Mouse (Mus musculus) thymus, adult 18-20 months (tissue): ENCODE results near the gene Mef2b.

Experiments used
- DNase-seq, 2 experiments: peaks; one replicate each; pipeline ENCODE4 v3.0.0; 2022; ENCODE audit warnings: mixed read lengths in 2 of 2

Mef2b gene

DNA sequence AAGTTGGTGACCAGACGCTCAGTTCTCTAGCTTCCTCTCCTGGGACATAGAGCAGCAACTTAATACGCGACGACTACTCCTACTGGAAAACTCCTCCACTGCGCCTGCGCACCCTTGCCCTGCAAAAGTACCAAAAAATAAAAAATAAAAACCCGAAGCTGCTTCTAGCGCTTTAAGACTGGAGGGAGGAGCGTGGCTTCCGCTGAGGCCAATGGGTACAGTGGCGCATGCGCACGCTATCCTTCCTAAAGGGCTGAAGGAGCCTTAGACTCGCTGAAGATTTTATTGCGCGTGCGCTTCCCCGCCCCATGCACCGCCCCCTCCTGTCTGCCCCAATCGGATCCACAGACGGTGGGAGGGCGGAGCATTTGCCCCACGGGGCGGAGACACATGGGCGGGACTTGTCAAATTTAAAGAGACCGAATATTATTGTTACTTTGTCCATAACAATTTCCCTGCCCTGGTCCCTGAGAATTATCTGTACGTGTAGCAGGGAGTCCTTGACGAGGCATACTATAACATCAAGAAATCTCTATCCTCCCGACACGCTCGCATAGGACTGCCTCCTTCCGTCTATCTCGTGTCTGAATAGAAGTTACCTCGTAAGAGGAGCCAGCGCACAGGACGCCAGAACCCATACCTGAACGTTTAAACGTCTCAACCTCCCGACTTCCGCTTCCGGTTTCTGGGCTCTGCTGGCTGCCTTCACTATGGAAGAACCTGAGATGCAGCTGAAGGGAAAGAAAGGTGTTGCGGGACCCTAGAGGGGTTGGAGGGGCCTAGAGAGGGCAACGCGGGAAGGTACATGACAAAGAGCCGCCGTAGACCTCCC, at the start of gene Mef2b, which contains the start of the genes Rfxank and Borcs8:
Gene Mef2b, plus strand, starts transcription at position 686 of the 832 bp plus-strand sequence.
Gene Rfxank, minus strand, starts transcription at position 129 of the 832 bp plus-strand sequence.
Gene Borcs8, plus strand, starts transcription at position 474 of the 832 bp plus-strand sequence.
- DNase-seq: peak; percentile 99

DNA sequence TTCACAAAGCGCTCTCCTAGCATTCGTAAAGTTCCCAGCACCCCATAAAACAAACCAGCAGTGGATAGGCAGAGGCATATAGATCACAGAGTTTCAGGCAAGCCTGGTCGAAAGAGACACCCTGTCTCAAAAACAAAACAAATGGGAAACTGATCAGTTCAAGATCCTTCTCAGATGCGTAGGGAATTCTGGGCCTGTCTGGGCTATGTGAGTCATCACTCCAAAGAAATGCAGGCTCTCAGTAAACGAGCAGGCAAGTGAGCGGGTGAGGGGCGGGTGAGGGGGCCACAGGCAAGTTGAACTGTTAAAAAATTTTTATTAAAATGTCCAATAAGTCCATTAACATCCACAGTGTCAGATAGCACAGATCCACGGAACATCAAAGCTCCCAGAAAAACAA, 46.7 kb upstream of the Mef2b start:
- no peak for DNase-seq

DNA sequence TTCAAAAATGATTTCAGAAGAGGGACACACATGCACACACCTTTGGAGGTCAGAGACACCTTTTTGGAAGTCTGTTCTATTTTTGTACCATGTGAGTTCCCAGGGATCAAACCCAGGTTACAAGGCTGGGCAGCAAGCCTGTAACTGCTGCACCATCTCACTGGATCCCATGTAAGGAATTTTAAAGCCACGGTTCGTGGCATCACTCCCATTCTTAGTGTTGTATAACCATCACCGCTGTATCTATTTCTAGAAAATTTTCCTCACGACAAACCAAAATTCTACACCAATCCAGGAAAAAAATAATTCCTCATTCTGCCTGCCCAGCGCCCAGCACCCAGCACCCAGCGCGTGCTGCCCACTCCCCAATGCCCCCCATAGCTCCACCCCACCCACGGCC, 40.2 kb upstream of the Mef2b start:
- no peak for DNase-seq

DNA sequence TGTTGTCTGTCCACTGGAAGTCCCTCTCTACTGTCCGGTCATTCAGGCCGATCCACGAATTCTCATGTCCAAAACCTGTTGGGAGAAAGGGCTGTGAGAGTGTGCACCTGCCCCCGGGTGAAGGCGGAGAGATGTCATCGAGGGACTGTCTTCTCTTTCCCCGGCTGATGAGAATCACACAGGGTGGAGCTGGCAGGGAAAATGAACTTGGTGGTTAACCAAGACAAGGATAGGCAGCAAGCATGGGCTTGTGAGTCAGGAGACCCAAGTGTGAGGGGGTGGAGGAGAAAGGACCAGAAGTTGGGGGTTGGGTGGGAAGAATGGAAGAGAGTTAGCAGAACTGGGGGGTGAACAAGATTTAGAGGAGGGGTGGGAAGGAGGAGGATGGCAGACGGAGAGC, 39.3 kb upstream of the Mef2b start:
- DNase-seq: no peak

DNA sequence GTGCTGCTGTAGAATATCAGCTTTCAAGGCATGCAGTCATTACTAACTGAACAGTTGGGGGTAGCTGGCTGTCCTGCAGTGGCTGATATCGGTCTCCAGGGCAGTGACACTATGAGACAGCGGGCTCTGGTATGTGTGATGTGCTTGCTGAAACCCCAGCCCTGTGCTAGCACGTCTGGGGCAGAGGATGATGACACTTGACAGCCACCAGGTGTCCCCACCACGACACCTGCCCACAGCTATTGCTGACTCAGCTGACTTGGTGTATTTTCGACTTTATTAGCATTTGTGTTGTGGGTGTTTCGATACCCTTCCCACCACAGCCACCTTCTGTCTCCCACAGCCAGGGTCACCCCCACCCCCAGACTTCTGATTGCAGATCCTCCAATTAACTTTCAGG, 35.0 kb upstream of the Mef2b start:
- DNase-seq: peak; percentile 16 to 21

DNA sequence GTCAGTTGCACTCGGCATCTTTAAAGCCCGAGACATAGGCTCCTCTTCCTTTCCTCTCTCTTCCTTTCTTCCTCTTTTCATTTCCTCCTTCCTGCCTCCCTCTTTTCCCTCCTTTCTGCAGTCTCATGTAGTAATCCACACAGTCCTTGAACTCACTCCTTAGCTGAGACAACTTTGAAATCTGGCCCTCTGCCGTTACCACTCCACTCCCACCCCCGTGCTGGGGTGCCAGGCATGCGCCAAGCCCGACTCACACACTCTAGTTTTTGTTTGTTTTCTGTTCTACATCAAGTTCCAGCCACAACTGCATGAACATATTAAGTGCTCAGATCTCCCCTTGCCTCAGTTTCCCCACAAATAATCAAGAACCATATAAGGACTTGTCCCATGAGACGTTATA, 34.6 kb upstream of the Mef2b start:
- no peak for DNase-seq

DNA sequence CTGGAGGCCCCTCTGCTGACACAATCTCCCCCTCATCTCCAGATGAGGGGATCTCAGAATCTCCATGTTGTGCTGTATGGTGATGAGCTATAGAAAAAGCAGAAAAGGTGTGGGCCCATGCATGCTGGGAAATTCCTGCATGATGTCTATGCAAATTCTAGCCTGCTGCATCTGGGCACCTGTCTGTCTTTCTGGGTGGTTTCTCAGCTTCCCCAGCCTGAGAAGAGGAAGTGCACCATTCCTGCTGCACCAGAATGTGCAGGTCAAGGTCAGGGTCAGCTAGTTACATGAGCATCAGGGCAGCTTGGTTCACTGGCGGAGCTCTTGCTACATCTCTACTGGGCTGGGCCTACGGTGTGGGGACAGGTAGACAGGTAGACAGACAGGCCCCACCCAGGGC, 29.1 kb upstream of the Mef2b start:
- DNase-seq: no peak

DNA sequence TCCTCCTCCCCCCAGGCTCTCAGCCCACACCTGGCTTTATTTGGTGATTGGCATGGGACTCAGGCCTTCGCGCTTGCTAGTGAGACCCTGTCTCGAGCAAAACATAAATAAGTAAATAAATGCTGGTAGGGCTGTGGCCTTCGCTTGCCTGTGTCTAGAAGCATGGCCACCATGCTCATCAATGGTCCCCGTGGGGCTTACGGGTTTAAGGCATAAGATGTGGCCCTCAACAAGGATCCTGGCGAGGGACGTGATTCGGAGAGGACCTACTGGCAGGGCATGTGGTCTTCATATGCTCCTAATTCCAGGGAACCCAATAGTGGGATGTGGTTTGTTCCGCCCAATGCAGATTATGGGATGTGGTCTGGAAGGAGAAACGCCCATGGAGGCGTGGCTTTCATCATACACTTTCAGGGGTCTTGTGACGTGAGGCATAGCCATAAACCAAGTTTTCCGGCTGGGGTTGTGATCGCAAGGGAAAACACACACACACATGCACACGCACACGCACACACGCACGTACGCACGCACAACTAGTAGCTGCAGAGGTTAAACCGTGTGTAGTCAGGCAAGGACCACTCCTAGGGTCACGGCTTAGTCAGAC, 28.2 kb upstream of the Mef2b start:
- no peak for DNase-seq

DNA sequence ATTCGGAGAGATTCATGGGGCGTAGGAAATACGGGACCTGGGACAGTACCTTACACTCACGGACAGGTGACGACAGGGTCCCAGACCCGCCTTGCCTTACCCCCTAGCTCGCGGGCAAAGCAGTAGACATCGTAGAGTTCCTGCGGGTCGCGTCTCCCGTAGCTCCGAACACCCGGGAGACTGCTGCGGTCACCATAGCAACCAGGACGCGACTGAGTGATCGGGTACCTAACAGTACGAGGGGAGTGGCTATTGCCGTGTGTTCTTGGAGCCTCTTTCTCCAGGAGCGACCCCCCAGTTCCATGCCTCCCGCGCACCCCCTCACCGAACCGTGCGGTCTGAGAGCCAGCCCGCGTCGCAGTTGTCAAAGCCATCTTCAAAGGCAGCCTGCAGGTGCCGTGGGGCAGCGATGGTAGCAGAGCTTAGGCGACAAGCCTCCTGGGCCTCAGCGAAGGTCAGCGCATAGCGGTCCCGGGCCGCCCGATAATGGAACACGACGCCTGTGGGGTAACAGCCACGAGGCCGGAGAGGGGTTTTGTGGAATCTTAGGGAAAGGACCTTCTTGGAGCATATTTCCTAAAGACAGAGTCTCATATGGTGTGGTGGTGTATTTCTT, 27.0 kb upstream of the Mef2b start:
- no peak for DNase-seq

DNA sequence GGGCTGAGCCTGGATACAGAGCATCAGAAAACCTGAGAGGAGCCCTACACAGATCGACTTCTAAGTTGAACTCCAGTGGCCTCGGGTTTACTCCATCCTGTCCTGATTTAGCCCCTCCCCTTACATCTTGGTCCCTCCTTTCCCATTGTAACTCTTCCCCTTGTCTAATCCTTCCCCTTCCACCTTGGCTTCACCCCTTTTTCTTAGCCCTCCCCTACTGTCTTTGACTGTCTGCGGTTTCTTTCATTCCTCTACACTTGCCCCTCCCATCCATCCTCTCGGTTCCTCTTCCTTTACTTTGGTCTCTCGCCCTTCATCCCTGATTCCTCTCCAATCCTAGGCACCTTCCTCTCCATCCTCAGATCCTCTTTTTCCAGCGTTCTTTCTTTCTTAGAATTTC, 25.0 kb upstream of the Mef2b start:
- no peak for DNase-seq

DNA sequence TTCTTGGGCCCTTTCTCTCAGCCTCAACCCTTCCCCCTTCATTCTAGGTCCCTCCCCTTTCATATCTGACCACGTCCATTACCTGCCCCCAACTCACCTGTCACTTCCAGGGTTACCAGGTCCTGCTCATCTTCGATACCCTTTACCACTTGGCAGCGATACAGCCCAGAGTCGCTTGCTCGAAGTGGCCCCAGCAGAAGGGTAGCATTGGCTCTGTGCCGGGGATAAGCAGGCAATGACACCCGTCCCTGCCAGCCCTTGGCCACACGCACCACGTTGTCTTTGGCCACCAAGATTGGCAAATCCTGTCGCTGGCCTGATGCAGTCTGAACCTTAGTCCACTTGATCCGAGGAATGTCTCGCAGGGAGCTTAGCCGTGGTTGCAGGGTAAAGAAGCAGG, 24.6 kb upstream of the Mef2b start:
- DNase-seq: no peak

DNA sequence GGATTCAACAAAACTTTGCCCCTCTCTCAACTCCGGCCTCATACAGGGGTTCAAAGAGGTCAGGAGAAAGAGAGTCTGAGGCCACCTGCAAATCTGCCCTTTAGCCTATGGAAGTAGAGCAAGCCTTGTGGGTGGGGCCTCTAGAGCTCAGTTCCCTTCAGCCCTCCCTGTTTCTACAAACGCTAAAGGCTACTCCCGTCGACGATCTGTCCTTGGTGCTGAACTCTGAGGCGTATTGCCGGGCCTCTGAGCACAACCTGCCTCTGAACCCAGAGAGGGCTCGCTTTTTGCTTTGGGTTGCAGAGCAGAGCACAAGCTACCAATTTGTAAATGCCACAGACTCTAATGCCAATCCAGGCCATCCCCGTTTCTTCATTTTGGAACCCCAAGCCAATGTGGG, 21.9 kb upstream of the Mef2b start:
- DNase-seq: no peak

DNA sequence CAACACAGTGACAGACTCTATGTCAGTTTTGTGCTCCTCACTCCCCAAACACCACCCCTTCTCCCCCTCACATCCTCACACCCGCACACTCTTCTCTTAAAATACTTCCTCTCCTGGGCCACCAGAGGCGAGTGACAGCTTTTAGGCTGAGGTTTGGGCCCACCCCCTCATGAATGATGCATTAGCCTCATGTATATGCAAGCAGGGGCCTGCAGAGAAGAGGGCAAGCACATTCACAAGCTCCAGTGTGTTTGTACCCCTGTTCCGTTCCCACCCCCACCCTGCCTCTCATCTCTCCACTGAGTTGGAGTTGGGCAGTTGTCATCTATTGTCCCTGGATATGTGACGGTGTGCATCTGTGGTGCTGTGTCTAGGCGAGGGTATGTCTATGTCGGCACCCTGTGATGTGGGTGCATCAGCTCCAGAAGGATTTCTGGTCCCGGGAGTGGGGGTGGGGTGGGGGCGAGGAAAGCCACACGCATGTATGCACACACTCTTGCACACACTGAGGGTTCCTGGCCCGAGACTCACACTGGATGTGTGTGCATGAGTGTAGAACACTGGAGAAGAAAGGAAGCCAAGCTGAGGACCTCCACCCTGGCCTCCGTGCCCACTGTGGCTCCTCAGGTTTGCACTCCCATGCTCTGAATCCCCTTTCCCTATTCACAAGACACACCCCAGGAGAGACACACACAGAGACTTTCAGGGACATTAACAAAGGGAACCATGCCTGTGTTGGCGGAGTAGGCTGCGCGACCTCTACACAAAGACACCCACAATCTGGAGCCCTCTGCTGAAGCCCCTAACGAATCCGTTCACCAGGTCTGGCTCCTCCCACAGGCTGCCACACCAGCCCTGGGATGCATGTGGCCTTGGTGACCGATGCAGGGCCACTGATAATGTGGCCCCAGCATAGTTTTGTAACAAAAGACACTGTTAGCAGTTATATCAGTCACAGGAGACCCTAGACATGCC, 20.5 kb upstream of the Mef2b start:
- DNase-seq: no peak

DNA sequence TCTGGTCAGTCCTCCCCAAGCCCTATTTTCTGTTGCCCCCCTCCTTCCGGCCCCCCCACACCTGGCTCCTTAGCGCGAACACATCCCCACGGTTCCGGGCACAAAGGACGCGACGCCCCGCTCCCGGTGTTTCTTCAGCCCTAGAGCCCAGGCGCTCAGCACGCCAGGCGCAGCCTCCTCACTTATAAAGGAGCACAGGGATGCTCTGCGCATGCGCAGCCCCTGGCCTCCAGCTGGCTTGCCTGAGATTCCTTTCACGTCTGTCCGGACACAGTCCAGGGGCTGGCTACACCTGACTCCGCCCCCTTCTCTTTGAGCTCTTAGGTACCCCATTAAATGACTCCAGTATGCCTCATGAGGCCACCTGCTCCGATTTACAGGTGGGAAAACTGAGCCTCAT, 18.8 kb upstream of the Mef2b start, which contains the start of gene Ncan:
Gene Ncan, minus strand, starts transcription at position 207 of the 400 bp plus-strand sequence.
- DNase-seq: no peak

DNA sequence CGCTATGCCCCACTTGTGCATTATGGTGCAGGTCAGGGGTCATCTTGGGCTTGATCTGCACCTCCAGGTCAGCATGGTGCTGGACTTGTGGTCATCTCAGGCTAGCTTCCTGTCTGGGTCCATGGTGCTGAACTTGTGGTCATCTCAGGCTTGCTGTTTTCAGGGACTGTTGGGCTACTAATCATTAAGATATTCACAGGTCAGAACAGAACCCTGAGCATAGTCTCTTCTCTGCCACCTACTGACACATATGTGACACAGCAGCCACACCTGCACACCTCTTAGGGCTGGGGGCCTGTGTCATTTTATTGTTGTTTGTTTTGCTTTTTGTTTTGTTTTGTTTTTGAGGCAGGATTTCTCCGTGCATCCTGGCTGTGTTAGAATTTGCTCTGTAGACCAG, 16.6 kb upstream of the Mef2b start:
- no peak for DNase-seq

DNA sequence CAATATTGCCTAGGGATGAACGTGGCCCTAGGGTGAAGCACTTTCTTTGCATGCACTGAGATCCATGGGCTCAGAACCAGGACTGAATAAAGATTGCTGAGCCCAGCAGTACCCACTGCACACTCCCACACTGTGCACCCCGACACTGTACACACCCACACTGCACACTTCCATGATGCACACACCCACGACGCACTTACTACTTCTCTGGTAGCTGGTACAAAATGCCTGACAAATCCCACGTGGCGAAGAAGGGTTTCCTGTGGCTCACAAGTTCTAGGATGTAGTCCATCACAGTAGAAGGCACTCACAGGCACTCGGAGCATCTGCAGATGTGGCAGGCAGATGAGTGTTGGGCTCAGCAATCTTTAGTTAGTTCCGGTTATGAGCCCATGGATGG, 14.5 kb upstream of the Mef2b start:
- no peak for DNase-seq

DNA sequence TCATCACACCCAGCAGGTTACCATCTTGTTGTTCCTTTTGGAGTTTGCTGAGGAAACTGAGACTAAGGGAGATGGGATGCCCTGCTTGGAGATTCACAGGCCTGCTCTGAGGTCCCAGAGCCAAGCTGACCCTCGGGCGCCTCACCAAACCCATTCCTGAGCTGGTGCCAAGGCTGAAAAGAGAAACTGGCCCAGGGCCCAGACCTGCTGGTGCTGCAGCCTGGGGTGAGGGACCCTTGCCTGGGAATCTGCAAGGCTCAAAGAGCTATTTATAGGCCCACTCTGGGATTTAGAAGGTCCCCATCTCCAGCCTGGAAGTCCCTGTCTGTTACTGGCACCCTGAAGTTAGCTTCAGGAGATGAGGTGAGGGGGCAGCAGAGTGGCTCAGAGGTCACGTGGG, 11.1 kb upstream of the Mef2b start:
- no peak for DNase-seq

DNA sequence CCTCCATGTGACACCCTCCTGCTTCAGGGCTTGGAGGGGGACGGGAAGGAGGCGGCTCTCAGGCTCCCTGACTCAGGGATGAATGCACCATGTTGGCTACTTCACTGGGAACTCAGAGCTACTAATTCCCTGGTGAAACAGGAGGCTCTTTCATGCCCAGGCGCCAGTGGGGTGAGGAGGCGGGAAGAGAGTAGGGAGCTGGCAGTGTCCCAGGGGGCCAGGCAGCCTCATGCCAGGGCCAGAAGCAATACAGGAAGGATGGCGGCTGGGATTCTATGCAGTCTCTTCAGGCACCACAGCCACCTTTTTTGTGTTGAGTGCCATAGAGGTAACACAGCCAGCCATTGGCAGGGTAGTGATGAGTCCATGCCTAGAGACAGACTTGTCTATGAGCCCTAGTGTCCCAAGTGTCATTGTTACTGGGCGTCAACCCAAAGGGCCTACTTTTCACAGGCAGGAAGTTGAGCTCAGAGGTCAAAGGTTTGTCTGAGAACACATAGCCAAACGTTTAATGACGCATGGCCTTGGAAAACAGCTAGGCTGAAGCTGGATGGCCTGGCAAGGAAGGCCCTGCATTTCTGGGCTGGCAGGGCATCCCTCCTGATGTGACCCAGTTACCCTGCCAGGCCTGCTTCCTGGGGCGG, 10.1 kb upstream of the Mef2b start:
- no peak for DNase-seq

DNA sequence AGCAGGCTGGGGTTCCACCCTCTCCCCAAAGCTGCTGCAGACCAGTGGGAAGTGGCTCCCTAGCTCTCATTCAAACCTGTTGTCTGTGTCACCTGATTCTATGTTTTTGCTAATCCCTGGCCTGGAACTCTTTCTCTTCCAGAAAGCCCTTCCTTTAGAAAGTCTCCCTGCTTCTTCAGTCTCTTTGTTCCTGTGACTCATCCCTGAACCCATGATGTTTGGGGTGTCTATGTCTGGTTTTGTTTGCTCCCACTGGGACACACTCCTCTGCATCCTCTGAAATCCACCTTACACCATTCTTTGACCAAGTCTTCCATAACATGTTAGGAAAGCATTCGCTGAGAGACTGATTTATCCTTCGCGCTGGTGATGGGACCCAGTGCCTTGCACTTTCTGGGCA, 9.4 kb upstream of the Mef2b start:
- no peak for DNase-seq

DNA sequence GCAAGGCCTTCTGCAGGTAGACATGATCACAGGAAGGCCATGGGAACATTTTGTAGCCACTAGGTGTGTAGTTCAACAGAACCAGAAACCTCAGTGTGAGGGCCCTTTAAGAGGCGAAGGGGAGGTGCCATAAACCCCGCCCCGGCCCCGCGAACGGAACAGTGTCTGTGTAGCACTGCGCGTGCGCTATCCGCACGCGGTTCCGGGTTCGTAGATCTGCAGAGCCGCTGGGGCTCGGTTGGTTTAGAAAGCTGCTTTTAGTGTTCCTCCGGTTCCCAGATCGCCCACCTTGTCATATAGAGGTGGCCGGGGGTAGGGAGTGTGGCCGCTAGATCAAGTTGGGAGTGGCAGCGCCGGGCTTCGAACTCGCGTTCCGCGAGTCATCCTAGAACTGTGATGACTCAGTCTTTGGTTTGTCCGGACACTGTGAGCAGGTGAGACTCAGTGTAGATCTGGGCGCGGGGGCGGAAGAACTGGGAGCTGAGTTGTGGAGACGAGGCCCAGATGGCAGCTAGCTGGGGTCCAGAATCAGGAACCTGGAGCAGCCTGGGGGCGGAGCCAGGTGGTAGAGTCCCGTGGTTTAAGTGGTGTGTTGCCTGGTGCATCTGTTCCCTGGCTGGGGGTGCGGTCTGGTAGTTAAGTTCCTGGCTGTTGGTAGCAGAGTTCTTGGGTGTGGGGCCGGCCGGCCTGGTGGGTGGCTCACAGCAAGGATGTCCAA, 8.2 kb upstream of the Mef2b start, which contains the start of gene Nr2c2ap:
Gene Nr2c2ap, plus strand, starts transcription at position 168 of the 718 bp plus-strand sequence.
- peak; percentile 61 to 74 for DNase-seq

DNA sequence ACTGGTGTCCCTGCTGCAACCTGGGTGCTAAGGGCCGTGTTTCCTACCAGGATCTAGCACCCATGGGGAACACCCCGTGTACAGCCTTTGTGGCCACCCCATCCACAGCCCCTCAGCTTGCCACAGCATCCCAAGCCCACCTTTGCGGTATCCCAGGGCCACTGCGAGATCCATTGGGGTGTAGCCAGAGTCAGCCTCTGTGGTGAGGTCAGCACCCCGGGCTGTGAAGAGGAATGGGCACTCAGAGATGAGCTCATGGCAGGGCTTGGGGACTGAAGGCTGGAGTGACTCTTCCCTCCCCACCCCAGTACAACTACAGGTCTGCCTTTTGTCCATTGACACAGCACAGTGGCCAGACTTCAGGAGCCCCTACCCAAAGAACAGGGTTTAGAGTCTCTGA, 5.4 kb upstream of the Mef2b start:
- DNase-seq: no peak
